Mouse (Mus musculus) thymus, adult 2 months (tissue): ENCODE measurements around the gene Sh3pxd2b.

Source experiments
- CTCF ChIP-seq: fragments of 200-500 bp; IDR thresholded peaks from 2 replicates; pipeline ENCODE4 v1.5.1; 2012; ENCODE audit warnings: mild to moderate bottlenecking, control low read depth, low read length, moderate library complexity, borderline replicate concordance; ENCODE audit not compliant: control insufficient read depth, poor library complexity, insufficient read depth; ENCODE audit errors: extremely low read depth
- POLR2A ChIP-seq: fragments of 200-500 bp; IDR thresholded peaks from 2 replicates; pipeline ENCODE4 v1.6.1; 2012; ENCODE audit warnings: mild to moderate bottlenecking, low read length, control low read depth, moderate library complexity; ENCODE audit not compliant: control insufficient read depth, poor library complexity, insufficient read depth; ENCODE audit errors: extremely low read depth

DNA sequence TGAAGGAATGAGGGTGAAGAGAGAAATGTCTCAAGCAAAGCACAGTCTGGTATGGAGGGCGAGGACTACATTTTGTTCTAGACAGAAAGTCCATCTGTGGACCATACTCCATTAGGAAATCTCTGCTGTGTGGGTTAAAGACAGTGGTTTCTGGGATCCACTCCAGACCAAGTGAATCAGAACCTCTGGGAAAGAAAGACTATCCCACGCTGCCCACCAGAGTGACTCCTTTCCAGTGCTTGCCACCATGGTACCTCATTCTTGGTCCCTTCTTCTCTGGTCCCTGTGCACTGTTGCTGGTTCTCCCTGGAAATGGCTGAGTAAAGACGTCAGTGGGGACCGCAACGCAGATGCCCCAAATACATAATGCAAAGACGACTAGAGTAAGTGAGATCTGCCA, 103.7 kb downstream of the Sh3pxd2b start:
- TF ChIP-seq CTCF (no peak), POLR2A (no peak)
